Mouse (Mus musculus) megakaryocyte, adult 5-6 weeks (primary cell): ENCODE results near the gene Malrd1. TPM values are rescaled to one million over a fixed set of nuclear protein-coding genes. Genes with fewer than 3 reads are reported as not detected.
A peak's percentile ranks its signal among the peaks of the same experiment; 100 is the strongest.
"Not testable (repeated sequence)": the region's sequence is repeated elsewhere in the genome, so short reads cannot be mapped to it uniquely, and the experiment has no call there.

ENCODE experiments used
- ATAC-seq: 2 replicates; pipeline ENCODE4 v1.8.0; 2016; ENCODE audit warnings: mild to moderate bottlenecking, inconsistent platforms; ENCODE audit not compliant: poor library complexity, severe bottlenecking
- total RNA-seq, 2 experiments: library from RNA; stranded (forward) in 1 of 2; stranded (reverse) in 1 of 2; fragments of 153-499, 151-499 nt in 1 of 2; fragments of 221-1000, 200-1000 nt in 1 of 2; gene quantifications; 2 replicates each; pipeline versions ENCODE4 v1.2.3 to v1.2.4; 2015 to 2017

Gene Malrd1
- total RNA-seq (2015) (not detected in 2 replicates), total RNA-seq (2017) (not detected in 2 replicates)

DNA sequence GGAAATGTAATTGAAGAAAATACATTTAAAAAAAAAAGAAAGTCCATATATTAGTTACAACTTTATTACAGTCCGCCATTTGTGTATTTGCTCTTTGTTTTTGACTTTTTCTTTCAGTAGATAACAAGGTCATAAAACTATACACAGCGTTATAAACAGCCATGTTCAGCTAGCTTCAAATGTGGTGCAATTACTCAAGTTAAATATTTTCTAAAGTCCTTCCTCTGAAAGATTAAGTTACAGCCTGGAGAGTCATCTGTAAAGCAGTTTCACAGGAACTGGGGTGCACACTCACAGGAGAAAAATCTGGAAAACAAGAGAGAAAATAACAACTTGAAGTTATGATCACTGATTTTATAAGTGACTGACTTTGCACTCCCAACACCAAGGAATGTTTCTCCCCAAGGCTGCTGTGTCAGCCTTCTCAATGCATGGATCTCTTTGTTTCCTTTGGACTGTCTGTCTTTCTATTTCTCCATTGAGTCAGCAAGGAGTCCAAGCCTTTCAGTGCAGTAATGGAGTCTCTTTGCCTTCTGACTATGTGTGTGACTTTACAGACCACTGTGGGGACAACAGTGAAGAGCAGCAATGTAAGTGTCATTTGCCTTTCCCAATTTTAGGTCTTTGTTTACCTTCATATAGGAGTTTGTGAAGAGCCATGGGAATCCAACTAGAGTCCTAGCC is at the start of gene Malrd1:
Gene Malrd1 (plus strand): TSS at position 239 of the 684 bp plus-strand sequence.
- no peak for ATAC-seq

DNA sequence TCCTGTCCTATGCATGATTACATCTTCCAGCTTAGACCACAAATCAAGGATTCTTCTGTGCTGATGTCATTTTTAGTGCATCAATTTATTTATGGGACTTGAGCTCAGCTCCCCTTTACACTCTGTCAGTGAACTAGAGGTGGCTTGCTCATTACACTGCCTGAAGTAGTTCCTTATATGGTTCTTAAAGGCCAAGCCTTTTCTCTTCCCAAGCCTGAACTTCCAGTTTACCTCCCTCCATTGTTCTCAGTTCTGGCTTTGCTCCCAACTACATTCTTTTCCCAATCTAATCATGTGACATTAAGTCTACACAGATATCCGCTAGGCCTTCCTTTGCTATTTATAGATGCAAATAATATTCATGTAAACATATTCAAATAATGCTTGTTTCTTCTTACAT is 12.4 kb downstream of the Malrd1 start:
- ATAC-seq, result no peak

DNA sequence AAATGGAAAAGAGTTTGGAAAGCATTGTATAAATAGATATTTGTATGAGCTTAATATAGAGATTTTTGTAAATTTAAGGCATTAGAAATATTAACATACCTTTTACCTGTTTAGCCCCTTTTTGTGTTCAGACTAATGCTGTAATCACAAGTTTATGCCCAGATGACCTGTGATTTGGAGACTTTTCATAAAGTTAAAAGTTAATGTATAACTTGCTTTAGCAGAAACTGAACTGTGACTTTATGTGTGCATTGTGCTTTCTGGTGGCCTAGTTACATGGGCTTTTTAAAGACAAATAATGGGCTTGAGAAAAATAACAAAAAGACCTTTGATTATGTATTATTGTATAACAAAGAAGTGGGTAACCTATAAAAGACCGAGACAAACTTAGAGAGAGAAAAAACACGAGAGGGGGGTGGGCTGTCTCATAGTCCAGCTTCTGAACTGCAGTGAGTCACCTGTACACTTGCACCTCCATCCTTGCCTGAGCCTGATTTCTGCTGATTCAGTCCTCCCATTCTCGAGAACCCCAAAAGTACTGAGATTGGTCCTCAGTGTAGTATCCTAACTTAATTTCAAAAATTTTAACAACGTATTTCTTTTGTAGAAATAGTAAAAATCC is 87.2 kb downstream of the Malrd1 start:
- no peak for ATAC-seq

DNA sequence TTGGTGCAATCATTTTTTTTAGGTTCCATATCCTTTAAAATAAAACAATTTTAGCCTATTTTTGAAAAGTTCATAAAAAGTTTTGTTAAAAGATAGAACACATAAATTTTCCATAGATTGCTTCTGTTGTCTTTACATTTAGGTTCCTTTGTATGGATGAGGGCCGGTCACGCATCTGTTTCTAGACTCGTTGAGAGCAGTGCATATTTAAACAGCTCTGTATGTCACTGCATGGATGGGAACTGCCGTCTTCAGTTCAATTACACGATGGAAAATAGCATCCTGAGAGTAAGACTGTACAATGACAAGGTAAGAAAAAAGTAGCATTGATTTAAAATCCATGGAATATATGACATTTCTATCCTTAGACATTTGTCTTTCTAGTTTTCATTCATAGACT is 87.7 kb downstream of the Malrd1 start:
- ATAC-seq, result no peak

DNA sequence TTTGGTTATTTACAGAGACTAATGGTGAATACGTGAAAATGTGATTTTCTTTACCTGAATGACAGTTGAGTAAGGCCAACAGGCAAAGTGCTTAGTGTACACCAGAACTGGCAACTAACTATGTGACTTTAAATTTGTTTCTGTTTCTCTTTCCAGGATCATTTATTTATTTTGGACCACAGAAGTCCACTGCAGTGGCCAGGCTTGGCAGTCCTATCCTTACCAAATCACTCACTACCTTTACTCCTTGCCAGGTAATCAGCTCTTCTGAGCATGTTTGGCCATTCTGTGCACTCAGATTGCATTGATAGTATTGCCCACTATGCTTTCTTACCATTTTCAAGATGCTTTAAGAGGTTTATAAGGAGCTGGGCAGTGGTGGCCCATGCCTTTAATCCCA is 109.5 kb downstream of the Malrd1 start:
- ATAC-seq, result no peak

DNA sequence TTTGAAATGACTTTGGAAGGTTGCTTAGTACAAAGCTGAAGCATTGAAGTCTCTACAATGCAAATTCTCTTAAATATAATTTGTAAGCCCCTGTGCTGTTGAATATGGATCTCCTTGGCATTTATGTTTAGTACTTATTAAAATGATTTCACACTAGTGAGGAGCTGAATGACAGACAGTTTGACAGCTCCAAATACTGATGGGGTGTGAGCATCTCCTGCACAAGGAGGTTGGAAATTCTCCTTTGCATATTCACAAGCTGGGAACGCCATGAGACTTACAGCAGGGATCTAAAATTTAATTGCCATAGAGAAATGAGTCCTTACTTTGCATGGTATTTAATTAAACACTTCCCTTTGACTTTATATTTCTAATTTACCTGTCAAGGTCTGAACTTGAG is 117.6 kb downstream of the Malrd1 start:
- no peak for ATAC-seq

DNA sequence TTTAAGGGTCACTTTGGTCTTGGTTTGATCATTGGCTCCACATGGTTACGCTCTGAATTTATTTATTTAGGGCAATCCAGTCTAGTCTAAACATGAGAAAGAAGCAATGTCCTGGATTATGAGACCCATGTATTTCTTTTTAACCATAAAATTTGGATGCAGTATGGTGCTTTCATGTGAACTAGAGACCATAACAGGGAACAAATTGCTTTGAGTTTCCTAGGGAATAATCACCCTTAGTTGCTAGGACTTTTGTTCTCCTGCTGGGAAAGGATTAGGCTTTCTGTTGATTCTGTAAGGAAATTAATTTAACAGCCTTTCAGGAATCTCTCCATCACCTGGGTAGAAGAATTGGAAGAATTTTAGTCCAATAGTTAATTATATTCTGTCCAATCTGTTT is 130.1 kb downstream of the Malrd1 start:
- ATAC-seq, result no peak

DNA sequence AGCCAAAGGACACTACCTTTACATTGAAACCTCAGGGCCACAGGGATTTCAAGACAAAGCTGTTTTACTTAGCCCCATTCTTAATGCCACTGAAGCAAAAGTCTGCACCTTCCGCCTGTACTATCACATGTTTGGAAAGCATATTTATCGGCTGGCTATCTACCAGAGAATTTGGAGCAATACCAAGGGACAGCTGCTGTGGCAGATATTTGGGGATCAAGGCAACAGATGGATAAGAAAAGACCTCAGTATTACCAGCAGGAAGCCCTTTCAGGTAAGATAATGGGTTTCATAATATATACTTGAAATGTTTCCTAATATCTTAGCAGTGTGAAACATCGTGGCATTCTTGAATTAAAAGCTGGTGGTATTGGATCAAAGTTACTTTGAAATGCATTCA is 176.7 kb downstream of the Malrd1 start:
- ATAC-seq, result no peak

DNA sequence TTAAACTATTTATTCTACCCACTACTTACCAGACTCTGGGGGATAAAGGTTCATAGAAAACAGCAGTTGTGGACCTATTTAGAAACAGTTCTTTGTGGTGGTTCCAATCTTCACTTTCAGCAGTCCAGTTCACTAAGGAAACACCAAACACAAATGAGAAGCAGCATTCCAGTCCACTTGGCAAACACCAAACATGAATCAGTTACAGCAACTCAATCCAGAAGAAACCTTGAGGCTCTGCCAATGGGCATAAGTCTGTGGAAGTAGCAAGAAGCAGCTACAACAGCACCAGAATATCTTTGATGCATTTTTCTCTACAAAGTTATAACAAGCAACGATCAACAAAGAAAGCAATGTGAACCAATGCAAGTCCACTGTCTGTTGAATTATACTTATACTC is 214.7 kb downstream of the Malrd1 start:
- ATAC-seq, result no peak

DNA sequence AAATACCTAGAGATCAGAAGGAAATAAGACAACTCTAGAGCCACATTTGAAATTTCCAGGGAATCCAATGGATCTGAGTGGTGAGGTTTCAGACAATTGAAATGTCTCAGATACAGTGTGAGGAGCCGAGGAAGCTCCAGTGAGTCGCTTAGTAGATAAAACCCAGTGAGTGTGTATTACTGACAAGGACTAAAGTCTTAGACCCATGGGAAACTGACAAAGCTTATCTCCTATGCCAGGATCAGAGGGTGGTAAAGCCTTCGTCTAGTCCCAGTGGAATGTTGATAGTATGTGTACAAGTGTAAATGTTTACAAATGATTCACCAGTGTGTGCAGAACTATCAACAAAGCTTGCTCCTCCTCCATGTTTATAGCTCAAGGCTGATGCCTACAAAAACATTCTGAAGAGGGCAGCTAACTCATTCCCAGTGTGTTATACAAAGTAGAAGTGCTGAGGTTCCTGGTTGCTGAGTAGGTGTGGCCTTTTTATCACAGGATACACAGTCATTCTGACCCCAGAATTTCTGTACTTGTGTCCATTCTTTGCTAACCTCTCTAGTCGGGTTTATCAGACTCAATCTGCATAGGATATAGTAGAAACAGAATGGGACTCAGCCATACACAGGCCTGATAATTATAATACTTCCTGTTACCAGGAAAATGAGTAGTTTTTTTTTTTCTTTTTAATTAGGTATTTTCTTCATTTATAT is 218.9 kb downstream of the Malrd1 start:
- ATAC-seq, result no peak

DNA sequence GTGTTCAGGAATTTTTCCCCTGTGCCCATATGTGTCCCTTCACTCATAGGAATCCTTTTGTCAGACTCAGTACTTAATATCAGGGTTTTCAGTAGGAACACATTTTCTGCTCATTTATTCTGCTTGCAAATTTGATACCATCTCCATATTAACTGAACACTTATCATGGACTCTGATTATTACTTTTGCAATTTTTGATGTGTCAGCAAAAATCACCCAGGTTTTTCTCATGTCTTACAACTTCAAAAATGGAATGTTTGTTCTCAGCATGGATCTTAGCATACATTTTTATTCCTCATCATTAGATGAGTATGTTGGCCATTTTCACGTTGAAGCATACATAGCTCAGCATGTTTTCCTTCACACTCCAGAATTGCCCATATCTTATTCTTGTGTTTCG is 258.5 kb downstream of the Malrd1 start:
- no peak for ATAC-seq

DNA sequence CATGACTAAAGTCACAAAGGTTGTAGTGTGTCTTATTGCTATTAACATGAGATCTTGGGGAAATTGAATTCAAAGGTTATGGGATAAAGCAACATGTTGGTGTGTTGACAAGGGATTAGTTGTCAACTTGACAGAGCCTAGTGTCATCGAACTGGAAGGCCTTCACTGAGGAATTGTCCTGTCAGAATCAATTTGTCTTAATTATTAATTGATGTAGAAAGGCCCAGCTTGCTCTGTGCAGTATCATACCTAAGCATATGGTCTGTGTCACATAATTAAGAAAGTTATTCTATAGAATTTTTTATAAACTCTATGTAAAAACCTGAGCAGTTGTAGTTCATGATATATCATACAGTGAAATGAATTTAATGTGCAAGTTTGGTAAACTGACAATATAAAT is 289.4 kb downstream of the Malrd1 start:
- no peak for ATAC-seq

DNA sequence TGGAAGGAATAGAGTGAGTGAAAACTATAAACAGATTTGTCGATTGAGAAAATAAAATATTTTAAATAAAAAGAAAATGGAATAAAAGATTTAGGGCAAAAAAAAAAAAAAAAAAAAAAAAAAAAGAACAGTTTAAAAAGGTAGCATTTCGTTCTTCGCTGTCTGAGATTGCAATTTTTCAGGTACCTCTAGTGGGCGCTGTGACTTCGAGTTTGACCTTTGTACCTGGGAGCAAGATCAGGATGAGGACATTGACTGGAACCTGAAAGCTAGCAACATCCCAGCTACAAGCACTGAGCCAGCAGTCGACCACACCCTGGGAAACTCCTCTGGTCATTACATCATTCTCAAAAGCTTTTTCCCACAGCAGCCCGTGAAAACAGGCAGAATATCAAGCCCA is 343.1 kb downstream of the Malrd1 start:
- ATAC-seq, result no peak

DNA sequence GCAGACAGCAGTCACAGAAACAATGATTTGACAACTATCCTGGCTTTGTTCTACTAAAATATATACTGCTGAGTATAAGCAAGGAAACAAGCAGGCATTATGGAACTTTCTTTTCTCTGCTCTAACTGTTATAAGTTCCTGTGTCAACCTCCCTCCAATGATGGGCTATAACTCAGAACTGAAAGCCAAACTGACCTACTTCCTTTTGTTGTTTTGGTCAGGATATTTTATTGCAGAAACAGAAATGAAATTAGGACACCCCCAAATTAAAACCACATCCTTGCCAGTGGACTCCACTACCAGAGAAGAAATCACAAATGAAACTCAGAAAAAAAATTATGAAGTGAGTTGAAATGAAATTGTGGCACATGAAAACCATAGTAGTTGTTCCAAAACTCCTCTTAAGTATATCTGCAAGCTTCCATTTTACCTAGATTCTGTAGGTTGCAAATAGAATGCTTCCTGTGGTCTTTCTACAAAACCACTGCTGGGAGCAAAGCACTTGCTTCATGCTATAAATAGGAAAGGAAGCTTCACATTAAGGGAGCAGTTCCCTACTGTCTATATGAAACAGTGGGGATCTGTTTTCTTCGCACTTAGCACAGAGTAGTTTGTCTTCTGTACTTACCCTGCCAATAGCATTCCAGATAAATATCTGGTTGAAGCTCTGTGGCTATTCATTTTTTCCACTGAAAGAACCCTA is 367.3 kb downstream of the Malrd1 start:
- peak; percentile 45; the same call in 1 of the 2 replicates for ATAC-seq

DNA sequence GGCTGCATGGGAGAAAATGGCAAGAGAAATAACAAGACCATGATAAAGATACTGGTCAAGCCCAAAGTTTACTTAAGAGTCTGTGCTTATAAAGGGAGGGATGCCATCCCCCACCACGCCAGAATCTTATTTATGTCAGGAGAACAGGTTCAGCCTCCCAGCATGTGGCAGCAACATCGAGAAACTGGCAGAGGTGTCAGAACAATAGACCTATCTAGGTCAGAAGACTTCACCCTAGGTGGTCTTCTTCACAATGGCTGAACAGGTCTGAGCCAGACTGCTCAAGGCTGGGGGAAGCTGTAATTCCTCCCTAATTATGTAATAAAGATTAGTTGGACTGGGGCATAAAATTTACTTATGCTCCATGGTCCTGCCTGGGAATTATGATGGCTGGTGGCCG is 399.2 kb downstream of the Malrd1 start:
- no peak for ATAC-seq

DNA sequence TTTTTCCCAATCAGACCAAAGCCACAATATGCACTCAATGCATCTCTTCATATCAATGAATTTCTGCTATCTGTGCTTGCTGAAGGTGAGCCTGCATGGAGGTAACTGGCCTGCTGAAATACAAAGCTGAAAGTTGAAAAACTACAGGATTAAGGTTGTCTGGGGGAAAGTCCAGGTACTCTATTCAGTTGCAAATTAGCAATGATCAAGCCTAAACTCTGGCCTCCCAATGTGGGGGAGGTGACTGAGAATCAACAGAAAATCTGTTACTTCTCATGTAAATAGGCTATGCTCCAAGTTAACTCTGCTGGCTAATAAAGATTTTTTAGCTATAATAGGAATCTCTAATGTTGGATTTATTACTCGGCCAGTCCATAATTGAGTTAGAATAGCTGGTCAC is 399.8 kb downstream of the Malrd1 start:
- ATAC-seq, result no peak

DNA sequence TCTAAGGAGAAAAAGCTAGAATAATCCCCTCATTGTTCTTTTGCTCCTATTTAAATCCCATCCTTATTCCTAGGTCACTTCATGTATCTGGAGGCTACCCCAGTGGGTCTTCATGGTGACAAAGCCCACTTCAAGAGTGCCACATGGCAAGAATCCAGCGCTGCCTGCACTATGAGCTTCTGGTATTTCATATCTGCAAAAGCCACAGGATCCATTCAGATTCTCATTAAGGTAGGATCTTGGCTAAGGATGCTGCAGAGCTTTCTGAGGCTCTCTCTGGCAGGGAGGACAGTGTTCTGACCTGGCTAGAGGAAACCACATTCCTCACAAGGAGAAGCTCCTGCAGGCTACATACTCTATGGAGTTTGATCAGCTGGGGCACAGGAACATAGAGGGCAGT is 405.2 kb downstream of the Malrd1 start:
- ATAC-seq, result no peak

DNA sequence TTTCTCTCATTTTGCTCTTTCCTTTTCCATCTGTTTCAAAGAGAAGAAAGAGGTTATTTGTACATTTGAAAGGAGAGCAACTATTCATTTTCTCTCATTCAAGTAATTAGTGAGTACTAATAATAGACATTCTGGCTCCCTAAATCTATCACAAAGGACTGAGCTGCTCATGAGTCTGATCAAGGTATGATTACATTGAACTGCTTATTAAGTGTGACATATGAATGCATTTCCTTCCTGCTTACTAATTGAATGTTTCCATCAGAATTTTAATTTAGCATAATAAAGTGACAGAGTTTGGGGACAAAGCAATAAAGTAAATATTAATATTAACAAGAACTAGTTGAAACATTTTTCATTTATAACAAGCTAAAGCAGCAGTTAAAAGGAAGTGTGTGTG is 405.6 kb downstream of the Malrd1 start:
- no peak for ATAC-seq

DNA sequence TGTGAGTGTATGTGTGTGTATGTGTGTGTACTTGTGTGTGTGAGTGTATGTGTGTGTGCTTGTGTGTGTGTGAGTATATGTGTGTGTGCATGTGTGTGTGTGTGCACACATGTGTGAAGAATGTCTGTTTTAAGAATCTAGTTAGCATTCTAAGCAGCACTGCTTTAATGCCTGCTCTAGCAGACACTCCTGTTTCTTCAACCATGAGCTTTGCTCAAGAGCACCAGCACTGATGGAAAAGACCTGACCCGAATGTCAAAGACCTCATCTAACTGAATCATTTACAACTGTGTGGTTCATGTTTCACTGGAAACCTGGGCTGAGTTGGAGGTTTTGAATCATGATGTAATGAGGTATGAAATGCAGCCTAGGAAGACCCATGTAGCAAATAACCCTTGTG is 406.1 kb downstream of the Malrd1 start:
- no peak for ATAC-seq

DNA sequence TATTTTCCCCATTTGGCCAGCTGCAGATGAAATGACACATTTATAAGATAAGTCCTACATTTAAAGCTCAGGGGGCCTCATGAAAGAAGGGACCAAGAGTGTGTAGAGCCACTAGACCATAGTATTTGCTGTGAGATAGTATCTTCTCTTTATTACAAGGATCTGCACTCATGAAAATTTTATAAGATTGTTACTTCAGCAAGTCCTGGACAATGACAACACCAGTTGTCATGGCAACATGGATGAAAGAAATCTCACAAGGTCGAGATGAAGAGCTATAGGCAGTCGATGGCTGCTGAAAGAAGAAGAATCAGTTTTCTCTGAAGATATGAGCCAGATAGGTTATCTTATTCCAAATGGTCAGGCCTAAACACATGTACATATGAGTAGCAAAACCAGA is 476.6 kb downstream of the Malrd1 start:
- ATAC-seq, result no peak

DNA sequence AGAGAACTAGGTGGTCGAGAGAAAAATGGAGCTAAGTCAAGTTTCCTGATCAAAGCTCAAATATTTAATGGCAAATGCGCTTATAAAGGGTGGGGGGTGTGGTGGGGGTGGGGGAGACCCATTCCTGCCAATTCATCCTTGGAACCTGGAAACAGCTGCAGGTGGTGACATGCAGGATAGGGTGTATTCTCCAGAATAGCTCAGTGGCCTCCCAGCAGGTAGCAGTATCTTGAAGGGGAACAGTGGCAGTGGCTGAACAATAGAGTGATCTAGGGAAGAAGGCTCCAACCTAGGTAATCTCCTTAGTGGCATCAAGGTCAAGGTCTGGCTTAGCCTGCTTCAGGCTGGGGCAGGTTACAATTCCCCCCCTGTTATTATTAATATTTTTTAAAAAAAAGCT is 490.8 kb downstream of the Malrd1 start:
- not testable (repeated sequence) for ATAC-seq

DNA sequence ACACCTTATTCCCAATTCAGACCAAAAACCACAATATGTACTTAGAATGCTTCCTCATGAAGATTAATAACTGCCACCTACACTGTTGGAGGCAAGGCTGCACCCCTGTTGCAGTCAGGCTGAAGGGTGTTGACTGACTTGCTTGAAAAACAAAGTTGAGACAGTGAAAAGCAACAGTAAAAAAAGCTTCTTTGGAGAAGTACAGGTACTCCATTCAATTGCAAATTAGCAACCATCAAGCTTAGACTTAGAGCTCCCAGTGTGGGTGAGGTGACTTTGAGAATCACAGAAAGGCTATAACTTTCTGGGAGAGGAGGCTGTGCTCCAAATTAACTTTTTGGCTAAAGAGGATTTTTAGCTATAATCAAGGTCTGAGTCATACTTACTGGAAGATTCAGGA is 491.4 kb downstream of the Malrd1 start:
- ATAC-seq, result not testable (repeated sequence)
